Mouse (Mus musculus): ENCODE data around the gene Cdca7l. TPM values are rescaled to one million over a fixed set of nuclear protein-coding genes. Genes with fewer than 3 reads are reported as not detected.
"Not testable (repeated sequence)": the region's sequence is repeated elsewhere in the genome, so short reads cannot be mapped to it uniquely, and the experiment has no call there.

The Cdca7l gene
- polyA plus RNA-seq, 1 experiment from 2014 or later: 25.0 TPM

GRCm38 (mm10) chr12:117861249-117861648 lies 57.2 kb downstream of the Cdca7l start:
- Histone ChIP-seq H3K4me3 (replicated peaks) (no peak overlapping the region), H3K9ac (no peak overlapping the region), H3K27ac (no peak overlapping the region), H3K9me3 (replicated peaks) (no peaks in the 10 kb centered on the region), H3K27me3 (no peaks in the 10 kb centered on the region), H3K4me2 (no peak overlapping the region), H3K4me1 (replicated peaks) (peaks cover 8% of the 10 kb centered on the region; the same call in 1 of the 2 replicates), H3K36me3 (peaks cover 10% of the 10 kb centered on the region)
- DNase-seq (no peak), ATAC-seq (ENCODE audit: low read depth) (no peak)
- 56% methylated on average over 3 of the region's 3 CpGs for WGBS (ENCODE audit: insufficient replicate concordance)

DNA sequence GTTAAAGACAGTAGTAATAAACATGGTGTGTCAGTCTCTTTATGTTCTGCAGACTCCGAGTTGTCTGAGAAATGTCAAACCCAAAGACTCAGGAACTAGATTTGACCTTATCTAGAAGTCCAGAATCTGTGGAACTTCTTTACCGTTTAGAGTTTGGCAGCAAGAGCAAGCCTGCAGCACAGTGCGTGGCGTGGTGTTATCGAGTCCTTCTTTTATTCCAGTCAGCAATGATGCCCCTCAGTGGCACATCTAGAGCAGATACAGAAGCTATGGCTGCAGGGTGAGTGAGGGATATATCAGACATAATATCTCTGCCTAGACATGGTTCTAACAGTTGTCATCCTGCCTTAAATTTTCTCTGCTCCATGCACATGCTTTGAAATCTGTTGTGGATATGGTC lies 58.6 kb downstream of the Cdca7l start:
- WGBS (ENCODE audit: insufficient replicate concordance): 29% methylated on average over 5 of the region's 5 CpGs

GRCm38 (mm10) chr12:117867708-117868564 lies 63.8 kb downstream of the Cdca7l start:
- Histone ChIP-seq H3K4me2 (no peak overlapping the region), H3K27ac (no peak overlapping the region), H3K9ac (no peak overlapping the region), H3K36me3 (peaks cover 61% of the 10 kb centered on the region), H3K9me3 (replicated peaks) (no peaks in the 10 kb centered on the region), H3K4me1 (replicated peaks) (no peaks in the 10 kb centered on the region), H3K4me3 (replicated peaks) (no peak overlapping the region), H3K27me3 (no peaks in the 10 kb centered on the region)
- WGBS (ENCODE audit: insufficient replicate concordance): 76% methylated on average over 4 of the region's 4 CpGs
- DNase-seq (no peak), ATAC-seq (ENCODE audit: low read depth) (no peak)

More for the DNA sequence above, 58.6 kb downstream of the Cdca7l start:
- H3K27ac ChIP-seq: no peak overlapping the region
- no peaks in the 10 kb centered on the region for H3K9me3 ChIP-seq (replicated peaks)
- peaks cover 24% of the 10 kb centered on the region for H3K36me3 ChIP-seq
- ATAC-seq (ENCODE audit: low read depth) (no peak), DNase-seq (no peak)
- no peak overlapping the region for H3K4me2 ChIP-seq
- H3K9ac ChIP-seq: no peak overlapping the region
- no peaks in the 10 kb centered on the region for H3K27me3 ChIP-seq
- no peak overlapping the region for H3K4me3 ChIP-seq (replicated peaks)
- peaks cover 5% of the 10 kb centered on the region; the same call in 1 of the 2 replicates for H3K4me1 ChIP-seq (replicated peaks)

- no peak for DNase-seq
Measured at GRCm38 (mm10) chr12:117872265-117872664, 68.2 kb downstream of the Cdca7l start.

GRCm38 (mm10) chr12:117878341-117878740 lies 74.3 kb downstream of the Cdca7l start:
- DNase-seq (no peak), ATAC-seq (ENCODE audit: low read depth) (no peak)
- WGBS (ENCODE audit: insufficient replicate concordance): 81% methylated on average over 13 of the region's 13 CpGs
- H3K9me3 ChIP-seq (replicated peaks): no peaks in the 10 kb centered on the region
- no peaks in the 10 kb centered on the region for H3K4me1 ChIP-seq (replicated peaks)
- no peak overlapping the region for H3K4me3 ChIP-seq (replicated peaks)
- no peaks in the 10 kb centered on the region for H3K27me3 ChIP-seq
- peaks cover 59% of the 10 kb centered on the region for H3K36me3 ChIP-seq
- H3K9ac ChIP-seq: no peak overlapping the region
- no peak overlapping the region for H3K4me2 ChIP-seq
- no peak overlapping the region for H3K27ac ChIP-seq

More at GRCm38 (mm10) chr12:117872265-117872664, 68.2 kb downstream of the Cdca7l start:
- no peaks in the 10 kb centered on the region for H3K9me3 ChIP-seq (replicated peaks)
- no peak overlapping the region for H3K4me3 ChIP-seq (replicated peaks)
- H3K27ac ChIP-seq: no peak overlapping the region
- WGBS (ENCODE audit: insufficient replicate concordance): 76% methylated on average over 5 of the region's 5 CpGs
- ATAC-seq (ENCODE audit: low read depth): no peak
- H3K27me3 ChIP-seq: no peaks in the 10 kb centered on the region
- H3K36me3 ChIP-seq: peaks cover 72% of the 10 kb centered on the region
- H3K4me1 ChIP-seq (replicated peaks): no peaks in the 10 kb centered on the region
- no peak overlapping the region for H3K9ac ChIP-seq
- H3K4me2 ChIP-seq: no peak overlapping the region

DNA sequence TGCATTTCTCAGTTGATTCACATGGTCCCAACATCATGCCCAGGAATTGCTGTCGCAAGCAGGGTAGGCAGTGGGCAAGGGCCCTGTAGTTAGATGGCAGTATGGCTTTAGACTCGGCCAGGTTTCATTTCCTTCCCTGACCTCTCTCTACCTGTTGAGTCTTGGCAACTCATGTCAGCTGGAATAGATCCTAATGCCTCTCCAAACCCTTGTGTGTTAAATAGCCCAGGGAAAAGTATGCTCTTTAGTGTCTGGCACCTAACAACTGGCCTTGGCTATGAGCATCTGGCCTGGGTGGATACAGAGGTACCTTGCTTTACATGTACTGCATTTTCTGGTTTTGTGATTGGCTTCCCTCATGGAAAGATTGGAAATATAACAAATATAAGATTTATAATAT lies 80.5 kb downstream of the Cdca7l start:
- Histone ChIP-seq H3K36me3 (peaks cover 4% of the 10 kb centered on the region), H3K4me3 (replicated peaks) (no peak overlapping the region), H3K4me2 (no peak overlapping the region), H3K9me3 (replicated peaks) (no peaks in the 10 kb centered on the region), H3K9ac (no peak overlapping the region), H3K27ac (no peak overlapping the region), H3K27me3 (no peaks in the 10 kb centered on the region), H3K4me1 (replicated peaks) (no peaks in the 10 kb centered on the region)
- ATAC-seq (ENCODE audit: low read depth): no peak
- WGBS (ENCODE audit: insufficient replicate concordance): 72% methylated on average over 2 of the region's 2 CpGs
- DNase-seq: no peak

GRCm38 (mm10) chr12:117887422-117887821 lies 83.3 kb downstream of the Cdca7l start:
- no peak overlapping the region for H3K4me2 ChIP-seq
- 61% methylated on average over 3 of the region's 3 CpGs for WGBS (ENCODE audit: insufficient replicate concordance)
- no peaks in the 10 kb centered on the region for H3K27me3 ChIP-seq
- no peak for DNase-seq
- H3K4me3 ChIP-seq (replicated peaks): no peak overlapping the region
- no peaks in the 10 kb centered on the region for H3K4me1 ChIP-seq (replicated peaks)
- no peaks in the 10 kb centered on the region; the same call in 1 of the 2 replicates for H3K36me3 ChIP-seq
- H3K9me3 ChIP-seq (replicated peaks): no peaks in the 10 kb centered on the region
- ATAC-seq (ENCODE audit: low read depth): no peak
- H3K27ac ChIP-seq: no peak overlapping the region
- H3K9ac ChIP-seq: no peak overlapping the region

GRCm38 (mm10) chr12:117900798-117901197 lies 96.7 kb downstream of the Cdca7l start:
- not testable (repeated sequence) for H3K9me3 ChIP-seq (replicated peaks); H3K36me3 ChIP-seq; H3K4me1 ChIP-seq (replicated peaks); H3K27me3 ChIP-seq; ATAC-seq (ENCODE audit: low read depth); DNase-seq; H3K27ac ChIP-seq; H3K9ac ChIP-seq; H3K4me3 ChIP-seq (replicated peaks); H3K4me2 ChIP-seq
- WGBS (ENCODE audit: insufficient replicate concordance): 78% methylated on average over 1 of the region's 4 CpGs

GRCm38 (mm10) chr12:117901352-117901751 lies 97.3 kb downstream of the Cdca7l start:
- H3K9ac ChIP-seq; H3K9me3 ChIP-seq (replicated peaks); H3K4me1 ChIP-seq (replicated peaks); H3K4me2 ChIP-seq; H3K4me3 ChIP-seq (replicated peaks); H3K27me3 ChIP-seq; H3K36me3 ChIP-seq; H3K27ac ChIP-seq; ATAC-seq (ENCODE audit: low read depth); DNase-seq: not testable (repeated sequence)
- 31% methylated on average over 2 of the region's 4 CpGs for WGBS (ENCODE audit: insufficient replicate concordance)

DNA sequence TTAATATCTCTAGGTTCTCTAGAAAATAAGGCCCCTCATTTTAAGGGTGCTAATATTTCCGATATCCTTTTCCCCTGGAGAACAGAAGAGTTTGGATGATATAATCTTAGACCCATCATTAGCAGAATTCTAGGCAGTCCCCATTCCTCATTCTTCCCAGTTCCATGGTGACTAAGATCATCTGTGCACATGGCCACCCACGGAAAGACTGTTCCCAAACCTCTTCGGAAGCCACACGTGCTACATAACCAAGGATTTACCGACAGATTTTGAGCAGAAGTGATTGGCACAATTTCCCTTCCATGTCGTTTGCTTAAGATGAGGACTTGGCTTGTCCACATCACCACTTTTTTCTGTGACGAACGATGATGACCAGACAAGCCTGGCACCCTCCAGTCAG lies 99.6 kb downstream of the Cdca7l start:
- WGBS (ENCODE audit: insufficient replicate concordance): 75% methylated on average over 8 of the region's 8 CpGs
- no peak overlapping the region for H3K4me3 ChIP-seq (replicated peaks)
- H3K9ac ChIP-seq: no peak overlapping the region
- H3K27me3 ChIP-seq: no peaks in the 10 kb centered on the region
- ATAC-seq (ENCODE audit: low read depth) (no peak), DNase-seq (no peak)
- no peaks in the 10 kb centered on the region for H3K4me1 ChIP-seq (replicated peaks)
- H3K9me3 ChIP-seq (replicated peaks): no peaks in the 10 kb centered on the region
- H3K36me3 ChIP-seq: no peaks in the 10 kb centered on the region
- no peak overlapping the region for H3K4me2 ChIP-seq
- no peak overlapping the region for H3K27ac ChIP-seq

DNA sequence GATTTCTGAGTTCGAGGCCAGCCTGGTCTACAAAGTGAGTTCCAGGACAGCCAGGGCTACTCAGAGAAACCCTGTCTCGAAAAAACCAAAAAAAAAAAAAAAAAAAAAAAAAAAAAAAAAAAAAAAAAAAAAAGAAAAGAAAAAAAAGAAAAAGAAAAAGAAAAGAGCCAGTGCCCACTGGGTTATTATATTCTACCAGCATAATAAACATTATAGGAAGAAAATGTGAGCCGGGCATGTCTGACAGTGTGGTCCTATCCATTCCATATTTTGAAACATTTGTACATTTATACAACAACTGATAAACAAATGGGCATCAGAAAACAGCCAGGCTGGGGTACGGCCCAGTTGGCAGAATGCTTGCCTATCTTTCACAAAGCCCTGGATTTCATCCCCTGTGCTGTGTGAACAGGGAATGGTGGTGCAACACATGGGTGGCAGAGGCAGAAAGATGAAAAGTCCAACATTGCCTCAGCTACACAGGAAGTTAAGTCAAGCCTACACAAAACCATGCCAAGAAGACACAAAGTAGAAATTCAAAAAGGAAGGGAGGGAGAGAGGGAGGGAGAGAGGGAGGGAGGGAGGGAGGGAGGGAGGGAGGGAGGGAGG lies 101.2 kb downstream of the Cdca7l start:
- WGBS (ENCODE audit: insufficient replicate concordance): 54% methylated on average over 4 of the region's 4 CpGs
- DNase-seq; H3K4me2 ChIP-seq; ATAC-seq (ENCODE audit: low read depth); H3K4me1 ChIP-seq (replicated peaks); H3K9me3 ChIP-seq (replicated peaks); H3K27me3 ChIP-seq; H3K36me3 ChIP-seq; H3K4me3 ChIP-seq (replicated peaks); H3K27ac ChIP-seq; H3K9ac ChIP-seq: not testable (repeated sequence)

Measured in liver, embryonic 13.5 days (tissue).